Mouse (Mus musculus) stomach, postnatal 0 days (tissue): ENCODE data around the gene Mttp.

Source experiments
- CTCF ChIP-seq: IDR thresholded peaks from 2 replicates; pipeline ENCODE4 v1.5.1; 2016; ENCODE audit warnings: antibody characterized with exemption, low read depth, mild to moderate bottlenecking, moderate library complexity
- EP300 ChIP-seq: optimal IDR thresholded peaks from 2 replicates; pipeline ENCODE3; 2016; ENCODE audit warnings: antibody characterized with exemption

DNA sequence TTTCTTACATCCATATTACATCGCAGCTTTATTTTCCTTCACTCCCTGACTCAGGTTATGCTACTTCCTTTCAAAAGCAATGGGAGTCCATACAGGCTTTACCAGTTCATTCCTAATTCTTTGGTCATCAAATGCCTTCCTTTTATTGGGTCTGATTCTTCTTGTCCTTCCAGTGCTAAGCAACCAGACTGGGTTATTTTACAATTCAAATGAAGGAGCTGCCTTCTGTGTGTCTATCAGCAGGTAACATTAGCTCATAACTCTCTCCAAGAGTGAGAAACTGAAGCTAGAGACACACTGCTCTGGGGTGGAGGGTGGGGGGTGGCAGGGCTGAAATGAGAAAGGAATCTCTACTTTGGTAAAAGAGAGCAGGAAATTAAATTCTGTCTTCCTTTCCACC lies 14.1 kb downstream of the Mttp start:
- TF ChIP-seq CTCF = no peak
- TF ChIP-seq EP300 = no peak
